7 mouse cellular contexts compared by ENCODE assay signal in genomic region chr13:55418004-55418403, GRCm38 (mm10). TPM values are rescaled to one million over a fixed set of nuclear protein-coding genes. Genes with fewer than 3 reads are reported as not detected.
DNase-seq lines count a peak whose midpoint lies in the region; ATAC-seq lines count a peak whose summit lies in the region.

No protein-coding gene starts in this region.

- intact Hi-C loops in gastrocnemius, postnatal 36 days (cut with DNase I), result loop anchor here (2.0 kb wide), 1 partner anchor 97 kb away; no protein-coding TSS in a partner anchor
- intact Hi-C loops in left cerebral cortex, postnatal 4 days (cut with DNase I), result loop anchor here (5.0 kb wide), 1 partner anchor 49 kb away; no protein-coding TSS in a partner anchor

- peaks cover 86% of the 10 kb centered on the region for H3K27me3 ChIP-seq in midbrain, embryonic 12.5 days

- no peaks in the 10 kb centered on the region for H3K36me3 ChIP-seq in midbrain, embryonic 12.5 days

- 0 out of 2 replicates have a peak, but pooled peaks have one; percentile 32 for ATAC-seq in midbrain, embryonic 12.5 days (ENCODE audit: low FRiP score, low read depth)

- no peak overlapping the region for H3K4me3 ChIP-seq in midbrain, embryonic 12.5 days

- H3K9me3 ChIP-seq in midbrain, embryonic 12.5 days, result no peaks in the 10 kb centered on the region

- peak; percentile 91 to 92 for DNase-seq in adrenal gland, adult 18-20 months (ENCODE audit: low spot score in 2 of 2)
- peak; percentile 88 for DNase-seq in embryo, embryonic 10.5 days (ENCODE audit: low spot score)
- DNase-seq in gastrocnemius, postnatal 36 days, result peak; percentile 86 to 89
- DNase-seq in kidney, adult 11 months, result peak; percentile 81
- DNase-seq in left cerebral cortex, postnatal 4 days, result peak; percentile 91
- DNase-seq in skeletal muscle tissue, adult 2 months (ENCODE audit: low read depth, low spot score), result peak; percentile 65

- no peak overlapping the region; the same call in 1 of the 2 replicates for H3K4me2 ChIP-seq in midbrain, embryonic 12.5 days (replicated peaks)

- no peak overlapping the region for H3K27ac ChIP-seq in midbrain, embryonic 12.5 days (replicated peaks)

- no peak overlapping the region for H3K9ac ChIP-seq in midbrain, embryonic 12.5 days (replicated peaks)

- 14% methylated on average over 12 of the region's 12 CpGs for WGBS in midbrain, embryonic 12.5 days

- H3K4me1 ChIP-seq in midbrain, embryonic 12.5 days, result peaks cover 30% of the 10 kb centered on the region

RNA-seq across cellular contexts. Expression of gene Pfn3, which starts 3.0 kb away (rescaled TPM):
- not detected for total RNA-seq in adrenal gland, adult 18-20 months (2021)
- not detected for total RNA-seq in gastrocnemius, postnatal 36 days (2021)
- total RNA-seq in left cerebral cortex, postnatal 4 days (2021), result 1 to 10 TPM in 1 of 2 experiments, under 1 TPM in 1; 0.97 to 1.1 TPM
- not detected in 2 replicates for polyA plus RNA-seq in midbrain, embryonic 12.5 days (2016; fragmentation: Nextera tagmentation; extraction: Ambion mirVana)

RNA-seq across cellular contexts. Expression of gene F12, which starts 8.6 kb away (rescaled TPM):
- total RNA-seq in adrenal gland, adult 18-20 months (2021), result not detected
- not detected for total RNA-seq in gastrocnemius, postnatal 36 days (2021)
- under 1 TPM; 0.30 to 0.38 TPM for total RNA-seq in left cerebral cortex, postnatal 4 days (2021)
- not detected in 2 replicates for polyA plus RNA-seq in midbrain, embryonic 12.5 days (2016; fragmentation: Nextera tagmentation; extraction: Ambion mirVana)

RNA-seq across cellular contexts. Expression of gene Slc34a1, which starts 20.0 kb away (rescaled TPM):
- total RNA-seq in adrenal gland, adult 18-20 months (2021), result 1 to 10 TPM in 1 of 2 experiments, not detected in 1; 2.9 TPM
- total RNA-seq in gastrocnemius, postnatal 36 days (2021), result not detected
- under 1 TPM in 1 of 2 experiments, not detected in 1; 0.36 TPM for total RNA-seq in left cerebral cortex, postnatal 4 days (2021)
- polyA plus RNA-seq in midbrain, embryonic 12.5 days (2016; fragmentation: Nextera tagmentation; extraction: Ambion mirVana), result 0.06 TPM in 1 of 2 replicates, not detected in the other

RNA-seq across cellular contexts. Expression of gene Grk6, which starts 26.9 kb away (rescaled TPM):
- total RNA-seq in adrenal gland, adult 18-20 months (2021), result 10 to 100 TPM; 27.1 to 33.1 TPM
- total RNA-seq in gastrocnemius, postnatal 36 days (2021), result 10 to 100 TPM in 1 of 2 experiments, 1 to 10 TPM in 1; 9.1 to 10.8 TPM
- 10 to 100 TPM; 73.8 to 78.8 TPM for total RNA-seq in left cerebral cortex, postnatal 4 days (2021)
- polyA plus RNA-seq in midbrain, embryonic 12.5 days (2016; fragmentation: Nextera tagmentation; extraction: Ambion mirVana), result 53.1 and 58.5 TPM in 2 replicates

RNA-seq across cellular contexts. Expression of gene Prr7, which starts 46.1 kb away (rescaled TPM):
- 1 to 10 TPM; 1.9 to 2.2 TPM for total RNA-seq in adrenal gland, adult 18-20 months (2021)
- total RNA-seq in gastrocnemius, postnatal 36 days (2021), result under 1 TPM; 0.62 to 0.77 TPM
- total RNA-seq in left cerebral cortex, postnatal 4 days (2021), result 10 to 100 TPM; 86.0 to 87.5 TPM
- polyA plus RNA-seq in midbrain, embryonic 12.5 days (2016; fragmentation: Nextera tagmentation; extraction: Ambion mirVana), result 2.0 and 2.3 TPM in 2 replicates
